Mouse (Mus musculus): ENCODE measurements around the gene Cgas.
"Not testable (repeated sequence)": the region's sequence is repeated elsewhere in the genome, so short reads cannot be mapped to it uniquely, and the experiment has no call there.

Gene Cgas

DNA sequence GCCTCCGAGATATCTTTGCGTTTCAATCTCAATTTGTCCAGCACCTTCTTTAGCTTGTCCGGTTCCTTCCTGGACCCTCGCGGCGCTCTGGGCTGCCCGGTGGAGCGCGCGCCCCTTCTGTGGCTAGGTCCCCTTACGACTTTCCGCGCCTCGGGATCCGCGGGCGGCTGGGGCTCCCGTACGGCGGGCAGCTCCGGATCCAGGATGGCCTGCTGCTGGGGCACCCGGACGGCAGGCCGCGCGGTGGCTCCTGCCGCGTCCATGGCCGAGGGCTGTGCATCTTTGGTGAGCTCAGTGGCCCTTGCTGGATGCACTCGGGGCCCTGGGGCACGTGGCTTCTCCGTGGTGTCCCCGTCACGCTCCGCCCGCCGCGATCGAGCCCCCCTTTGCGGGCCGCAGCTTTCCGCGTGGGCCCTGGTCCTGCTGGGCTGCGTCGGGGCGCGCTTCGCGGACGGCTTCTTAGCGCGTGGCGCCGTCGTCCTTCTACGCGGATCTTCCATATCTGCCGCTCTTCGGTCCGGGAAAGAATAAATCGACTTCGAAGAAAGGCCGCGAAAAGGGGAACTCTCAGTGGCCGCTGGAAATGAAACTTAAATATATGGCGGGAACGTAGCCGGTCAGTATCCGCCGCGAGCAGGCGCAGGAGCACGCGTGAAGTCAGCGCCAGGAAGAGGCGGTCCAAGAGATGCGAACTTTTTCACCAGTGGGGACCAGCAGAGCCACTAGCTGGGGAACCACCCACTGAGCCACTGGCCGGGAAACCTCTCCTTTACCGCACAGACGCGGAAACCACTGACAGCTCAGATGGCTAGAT lies at the start of gene Cgas:
TSS of gene Cgas (minus strand) at position 659 of the 814 bp plus-strand sequence.
- no peak for DNase-seq (ENCODE audit: low read depth, low spot score)

DNA sequence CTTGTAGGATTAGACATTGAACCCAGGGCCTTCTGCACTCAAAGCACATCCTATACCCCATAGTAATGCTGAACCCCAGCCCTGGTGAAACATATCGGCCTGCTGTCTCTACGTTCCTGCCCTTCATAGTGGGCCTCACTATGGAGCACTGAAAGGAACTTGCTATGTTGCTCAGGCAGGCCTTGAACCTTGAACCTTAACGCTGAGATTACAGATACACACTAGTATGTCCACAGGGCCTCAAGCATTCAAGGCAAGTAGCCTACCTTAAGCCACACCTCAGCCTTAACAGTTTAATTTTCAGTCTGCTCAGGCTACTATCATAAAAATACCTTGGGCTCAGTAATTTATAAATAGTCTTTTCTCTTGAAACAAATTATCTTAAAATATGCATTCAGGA lies 49.2 kb upstream of the Cgas start:
- DNase-seq (ENCODE audit: low read depth, low spot score), result no peak

DNA sequence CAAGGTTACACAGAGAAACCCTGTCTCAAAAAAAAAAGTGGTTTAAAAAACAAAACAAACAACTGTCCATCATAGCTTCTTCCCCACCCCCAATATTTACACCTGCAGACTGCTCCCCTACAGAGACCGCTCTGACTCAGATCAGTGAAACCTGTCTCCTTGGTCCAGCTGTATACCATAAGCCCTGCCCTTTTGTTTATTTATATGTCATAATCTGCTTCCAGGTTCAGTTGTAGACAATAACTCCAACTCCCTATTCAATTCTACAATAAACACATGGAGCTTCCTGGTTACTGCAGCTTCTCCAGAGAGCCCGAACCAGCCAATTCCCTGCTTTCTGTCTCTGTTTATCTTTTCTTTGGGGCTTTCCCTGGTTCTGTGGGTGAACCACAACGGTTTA lies 48.1 kb upstream of the Cgas start:
- no peak for DNase-seq (ENCODE audit: low read depth, low spot score)

- DNase-seq (ENCODE audit: low read depth, low spot score), result no peak
Measured at GRCm38 (mm10) chr9:78488890-78489420, 45.9 kb upstream of the Cgas start, which contains the start of gene Eef1a1. Gene Eef1a1 (minus strand): TSS chr9:78489151.

GRCm38 (mm10) chr9:78488021-78488420 lies 45.0 kb upstream of the Cgas start:
- DNase-seq (ENCODE audit: low read depth, low spot score), result not testable (repeated sequence)

DNA sequence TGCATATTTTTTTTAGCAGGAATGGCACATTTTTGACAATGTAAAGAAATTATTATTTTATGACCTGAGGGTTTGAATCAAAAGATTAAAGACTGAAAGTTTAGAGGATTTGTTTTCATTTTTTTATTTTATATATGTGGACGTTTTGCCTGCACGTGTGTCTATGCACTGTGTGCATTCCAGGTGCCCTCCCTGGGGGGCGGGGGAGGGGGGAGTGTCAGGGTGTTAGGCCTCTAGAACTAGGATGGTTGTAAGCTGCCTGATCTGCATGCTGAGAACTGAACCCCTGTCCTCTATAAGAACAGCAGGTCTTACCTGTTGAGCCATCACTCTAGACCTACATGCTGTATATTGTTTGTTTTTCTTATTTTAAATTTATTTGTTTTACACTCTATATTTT lies 41.6 kb upstream of the Cgas start:
- DNase-seq (ENCODE audit: low read depth, low spot score), result no peak

DNA sequence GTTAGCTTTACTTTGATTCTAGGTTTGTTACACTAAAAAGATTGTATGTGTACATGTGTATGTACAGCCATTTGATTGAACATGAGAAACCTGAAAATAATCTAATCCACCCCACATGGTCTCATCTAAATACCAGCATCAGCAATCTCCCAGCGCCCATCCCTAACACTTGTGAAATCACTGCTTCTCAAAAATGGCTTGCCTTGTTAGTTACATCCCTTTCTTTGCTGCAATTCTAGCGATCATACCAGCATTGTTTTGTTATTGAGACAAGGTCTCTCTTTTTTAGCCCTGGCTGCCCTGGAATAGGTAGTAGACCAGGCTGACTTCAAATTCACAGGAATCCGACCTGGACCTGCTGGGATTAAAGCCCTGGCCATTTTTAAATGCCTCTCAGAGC lies 39.3 kb upstream of the Cgas start:
- DNase-seq (ENCODE audit: low read depth, low spot score), result no peak

GRCm38 (mm10) chr9:78481423-78482331 lies 38.6 kb upstream of the Cgas start:
- peak; percentile 94 for DNase-seq (ENCODE audit: low read depth, low spot score)

- DNase-seq (ENCODE audit: low read depth, low spot score), result peak; percentile 63
Measured at GRCm38 (mm10) chr9:78480706-78481358, 37.8 kb upstream of the Cgas start.

DNA sequence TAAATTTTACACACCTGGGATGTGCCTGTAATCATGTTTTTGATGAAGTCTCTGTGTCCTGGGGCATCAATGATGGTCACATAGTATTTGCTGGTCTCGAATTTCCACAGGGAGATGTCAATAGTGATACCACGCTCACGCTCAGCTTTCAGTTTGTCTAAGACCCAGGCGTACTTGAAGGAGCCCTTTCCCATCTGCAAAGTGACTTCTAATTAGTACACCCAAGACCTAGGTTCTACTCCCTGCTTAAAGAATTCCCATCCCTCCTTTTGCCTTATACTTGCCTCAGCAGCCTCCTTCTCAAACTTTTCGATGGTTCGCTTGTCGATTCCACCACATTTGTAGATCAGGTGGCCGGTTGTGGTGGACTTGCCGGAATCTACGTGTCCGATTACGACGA lies 37.2 kb upstream of the Cgas start:
- DNase-seq (ENCODE audit: low read depth, low spot score), result not testable (repeated sequence)

DNA sequence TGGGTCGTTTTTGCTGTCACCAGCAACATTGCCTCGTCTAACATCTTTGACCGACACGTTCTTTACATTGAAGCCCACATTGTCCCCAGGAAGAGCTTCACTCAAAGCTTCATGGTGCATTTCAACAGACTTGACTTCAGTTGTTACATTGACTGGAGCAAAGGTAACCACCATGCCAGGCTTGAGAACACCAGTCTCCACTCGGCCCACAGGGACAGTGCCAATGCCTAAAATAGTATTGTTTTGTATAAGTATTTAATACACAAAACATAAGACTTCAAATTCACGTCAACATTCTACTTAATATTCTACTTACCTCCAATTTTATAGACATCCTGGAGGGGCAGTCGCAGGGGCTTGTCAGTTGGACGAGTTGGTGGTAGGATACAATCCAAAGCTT lies 36.3 kb upstream of the Cgas start:
- DNase-seq (ENCODE audit: low read depth, low spot score), result not testable (repeated sequence)

- DNase-seq (ENCODE audit: low read depth, low spot score), result not testable (repeated sequence)
Measured at GRCm38 (mm10) chr9:78478009-78478605, 35.1 kb upstream of the Cgas start.

- no peak for DNase-seq (ENCODE audit: low read depth, low spot score)
Measured at GRCm38 (mm10) chr9:78477021-78477551, 34.0 kb upstream of the Cgas start.

DNA sequence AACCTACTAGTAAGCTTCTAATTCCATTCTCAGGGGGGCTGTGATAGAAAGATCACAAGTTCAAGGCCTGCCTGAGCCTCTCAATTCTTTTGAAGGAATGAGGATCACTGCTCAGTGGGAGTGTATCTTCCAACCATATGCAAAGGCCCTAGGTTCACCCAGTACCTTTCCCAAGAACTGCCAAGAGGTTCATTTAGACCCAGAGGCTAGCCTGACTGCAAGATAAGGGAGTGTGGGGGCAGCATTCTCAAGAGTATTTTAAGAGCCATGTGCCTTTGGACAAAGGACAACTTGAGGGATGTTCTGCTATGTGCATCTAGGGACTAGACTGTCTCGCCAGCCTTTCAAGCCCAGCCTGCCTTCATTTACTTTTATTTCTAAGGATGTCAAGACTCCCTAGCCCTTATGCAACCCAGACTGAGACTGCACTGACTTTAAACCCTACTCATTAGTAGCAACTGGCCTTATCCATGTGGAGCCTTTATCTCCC lies 33.5 kb upstream of the Cgas start:
- DNase-seq (ENCODE audit: low read depth, low spot score), result no peak

- DNase-seq (ENCODE audit: low read depth, low spot score), result no peak
Measured at GRCm38 (mm10) chr9:78475873-78476272, 32.8 kb upstream of the Cgas start.

- no peak for DNase-seq (ENCODE audit: low read depth, low spot score)
Measured at GRCm38 (mm10) chr9:78475383-78475780, 32.3 kb upstream of the Cgas start.

- no peak for DNase-seq (ENCODE audit: low read depth, low spot score)
Measured at GRCm38 (mm10) chr9:78474771-78475382, 31.8 kb upstream of the Cgas start.

DNA sequence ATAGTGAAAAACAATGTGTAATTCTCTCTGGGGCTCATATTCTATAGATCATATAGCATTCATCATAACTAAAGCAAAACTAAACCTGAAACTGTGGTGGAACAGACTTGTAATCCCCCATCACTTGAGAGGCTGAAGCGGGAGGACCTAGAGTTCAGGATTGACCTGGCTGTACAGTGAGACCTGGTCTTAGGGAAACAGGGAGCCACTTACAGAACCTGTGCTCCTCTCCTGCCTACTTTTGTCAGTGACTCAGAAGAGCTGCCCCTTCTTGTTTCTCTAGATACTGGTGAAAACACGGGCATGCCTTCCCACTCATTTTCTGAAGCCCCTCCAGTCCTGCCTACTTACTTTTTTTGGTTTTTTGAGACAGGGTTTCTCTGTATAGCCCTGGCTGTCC lies 31.2 kb upstream of the Cgas start:
- DNase-seq (ENCODE audit: low read depth, low spot score), result no peak

- no peak for DNase-seq (ENCODE audit: low read depth, low spot score)
Measured at GRCm38 (mm10) chr9:78473588-78473987, 30.6 kb upstream of the Cgas start.

GRCm38 (mm10) chr9:78465725-78466124 lies 22.7 kb upstream of the Cgas start:
- DNase-seq (ENCODE audit: low read depth, low spot score), result no peak

Measured in retina, adult 2 months (tissue).